Mouse (Mus musculus): Measurements from ENCODE around the gene Erc2. TPM values are rescaled to one million over a fixed set of nuclear protein-coding genes. Genes with fewer than 3 reads are reported as not detected.

Gene Erc2
- polyA plus RNA-seq, 1 experiment from 2014 or later = 1.9 TPM

- 85% methylated on average over 6 of the region's 6 CpGs for WGBS (ENCODE audit: insufficient replicate concordance)
- TF ChIP-seq CTCF (IDR thresholded peaks at IDR 0.05; ENCODE audit: low read depth) = no peak
- no peak for TF ChIP-seq EP300 (IDR thresholded peaks at IDR 0.05; ENCODE audit: low read depth)
- H3K4me3 ChIP-seq (ENCODE audit: low read depth, low read length) = no peak overlapping the region
- no peaks in the 10 kb centered on the region for H3K27me3 ChIP-seq (ENCODE audit: insufficient read depth, low read length)
- ATAC-seq (no peak), DNase-seq (no peak)
- no peak overlapping the region for H3K4me2 ChIP-seq (ENCODE audit: low read depth, low read length)
- no peaks in the 10 kb centered on the region for H3K9me3 ChIP-seq (ENCODE audit: low read length)
- no peaks in the 10 kb centered on the region for H3K36me3 ChIP-seq (replicated peaks; ENCODE audit: insufficient read depth, low read length)
- H3K9ac ChIP-seq (replicated peaks) = no peak overlapping the region
- no peaks in the 10 kb centered on the region for H3K4me1 ChIP-seq (ENCODE audit: insufficient read depth)
- no peak overlapping the region for H3K27ac ChIP-seq (ENCODE audit: low read depth)
These were observed 603.3 kb downstream of the Erc2 start for GRCm38 (mm10) chr14:28225550-28225949.

GRCm38 (mm10) chr14:28230563-28230962 lies 608.3 kb downstream of the Erc2 start:
- ATAC-seq (no peak), DNase-seq (no peak)
- Histone ChIP-seq H3K4me2 (ENCODE audit: low read depth, low read length) (no peak overlapping the region), H3K27me3 (ENCODE audit: insufficient read depth, low read length) (no peaks in the 10 kb centered on the region), H3K9me3 (ENCODE audit: low read length) (no peaks in the 10 kb centered on the region), H3K9ac (replicated peaks) (no peak overlapping the region), H3K36me3 (replicated peaks; ENCODE audit: insufficient read depth, low read length) (no peaks in the 10 kb centered on the region), H3K4me3 (ENCODE audit: low read depth, low read length) (no peak overlapping the region), H3K4me1 (ENCODE audit: insufficient read depth) (no peaks in the 10 kb centered on the region), H3K27ac (ENCODE audit: low read depth) (no peak overlapping the region)
- WGBS (ENCODE audit: insufficient replicate concordance) = 66% methylated on average over 6 of the region's 6 CpGs
- no peak for TF ChIP-seq EP300 (IDR thresholded peaks at IDR 0.05; ENCODE audit: low read depth)
- TF ChIP-seq CTCF (IDR thresholded peaks at IDR 0.05; ENCODE audit: low read depth) = no peak

- DNase-seq (no peak), ATAC-seq (no peak)
- Histone ChIP-seq H3K4me3 (ENCODE audit: low read depth, low read length) (no peak overlapping the region), H3K9ac (replicated peaks) (no peak overlapping the region), H3K27me3 (ENCODE audit: insufficient read depth, low read length) (no peaks in the 10 kb centered on the region), H3K4me2 (ENCODE audit: low read depth, low read length) (no peak overlapping the region), H3K9me3 (ENCODE audit: low read length) (no peaks in the 10 kb centered on the region), H3K36me3 (replicated peaks; ENCODE audit: insufficient read depth, low read length) (no peaks in the 10 kb centered on the region), H3K27ac (ENCODE audit: low read depth) (no peak overlapping the region), H3K4me1 (ENCODE audit: insufficient read depth) (no peaks in the 10 kb centered on the region)
- TF ChIP-seq EP300 (IDR thresholded peaks at IDR 0.05; ENCODE audit: low read depth) (no peak), CTCF (IDR thresholded peaks at IDR 0.05; ENCODE audit: low read depth) (no peak)
- 83% methylated on average over 2 of the region's 2 CpGs for WGBS (ENCODE audit: insufficient replicate concordance)
These were observed 609.0 kb downstream of the Erc2 start for GRCm38 (mm10) chr14:28231241-28231640.

- Histone ChIP-seq H3K4me1 (ENCODE audit: insufficient read depth) (no peaks in the 10 kb centered on the region), H3K4me3 (ENCODE audit: low read depth, low read length) (no peak overlapping the region), H3K9ac (replicated peaks) (no peak overlapping the region), H3K27me3 (ENCODE audit: insufficient read depth, low read length) (no peaks in the 10 kb centered on the region), H3K27ac (ENCODE audit: low read depth) (no peak overlapping the region), H3K4me2 (ENCODE audit: low read depth, low read length) (no peak overlapping the region), H3K9me3 (ENCODE audit: low read length) (no peaks in the 10 kb centered on the region), H3K36me3 (replicated peaks; ENCODE audit: insufficient read depth, low read length) (no peaks in the 10 kb centered on the region)
- TF ChIP-seq EP300 (IDR thresholded peaks at IDR 0.05; ENCODE audit: low read depth) (no peak), CTCF (IDR thresholded peaks at IDR 0.05; ENCODE audit: low read depth) (no peak)
- DNase-seq = no peak
- 83% methylated on average over 9 of the region's 9 CpGs for WGBS (ENCODE audit: insufficient replicate concordance)
- ATAC-seq = no peak
These were observed 616.3 kb downstream of the Erc2 start for GRCm38 (mm10) chr14:28238336-28239048.

GRCm38 (mm10) chr14:28240111-28240510 lies 617.9 kb downstream of the Erc2 start:
- H3K27me3 ChIP-seq (ENCODE audit: insufficient read depth, low read length) = no peaks in the 10 kb centered on the region
- no peaks in the 10 kb centered on the region for H3K9me3 ChIP-seq (ENCODE audit: low read length)
- ATAC-seq (no peak), DNase-seq (no peak)
- no peaks in the 10 kb centered on the region for H3K4me1 ChIP-seq (ENCODE audit: insufficient read depth)
- WGBS (ENCODE audit: insufficient replicate concordance) = 34% methylated on average over 3 of the region's 3 CpGs
- H3K4me3 ChIP-seq (ENCODE audit: low read depth, low read length) = no peak overlapping the region
- TF ChIP-seq EP300 (IDR thresholded peaks at IDR 0.05; ENCODE audit: low read depth) (no peak), CTCF (IDR thresholded peaks at IDR 0.05; ENCODE audit: low read depth) (no peak)
- no peak overlapping the region for H3K27ac ChIP-seq (ENCODE audit: low read depth)
- no peak overlapping the region for H3K4me2 ChIP-seq (ENCODE audit: low read depth, low read length)
- no peaks in the 10 kb centered on the region for H3K36me3 ChIP-seq (replicated peaks; ENCODE audit: insufficient read depth, low read length)
- H3K9ac ChIP-seq (replicated peaks) = no peak overlapping the region

- no peaks in the 10 kb centered on the region for H3K27me3 ChIP-seq (ENCODE audit: insufficient read depth, low read length)
- no peaks in the 10 kb centered on the region for H3K9me3 ChIP-seq (ENCODE audit: low read length)
- no peak overlapping the region for H3K27ac ChIP-seq (ENCODE audit: low read depth)
- H3K4me1 ChIP-seq (ENCODE audit: insufficient read depth) = no peaks in the 10 kb centered on the region
- DNase-seq (no peak), ATAC-seq (no peak)
- no peak overlapping the region for H3K9ac ChIP-seq (replicated peaks)
- H3K4me2 ChIP-seq (ENCODE audit: low read depth, low read length) = no peak overlapping the region
- WGBS (ENCODE audit: insufficient replicate concordance) = 44% methylated on average over 3 of the region's 3 CpGs
- H3K4me3 ChIP-seq (ENCODE audit: low read depth, low read length) = no peak overlapping the region
- TF ChIP-seq EP300 (IDR thresholded peaks at IDR 0.05; ENCODE audit: low read depth) (no peak), CTCF (IDR thresholded peaks at IDR 0.05; ENCODE audit: low read depth) (no peak)
- no peaks in the 10 kb centered on the region for H3K36me3 ChIP-seq (replicated peaks; ENCODE audit: insufficient read depth, low read length)
These were observed 620.5 kb downstream of the Erc2 start for GRCm38 (mm10) chr14:28242743-28243142.

Measured in liver, postnatal 0 days (tissue).